Mouse (Mus musculus) thymus, adult 2 months (tissue): ENCODE results near the gene Crtam. TPM values are rescaled to one million over a fixed set of nuclear protein-coding genes. Genes with fewer than 3 reads are reported as not detected.

ENCODE experiments used
- DNase-seq: peaks from one replicate; pipeline ENCODE4 v3.0.0; 2021
- H3K27ac ChIP-seq: fragments of 200-500 bp; 2 replicates; pipeline ENCODE4 v1.5.1; 2012; ENCODE audit warnings: low read length, control low read depth; ENCODE audit not compliant: control insufficient read depth, insufficient read depth
- H3K27me3 ChIP-seq: fragments of 200-500 bp; 2 replicates; pipeline ENCODE4 v1.6.1; 2012; ENCODE audit warnings: mild to moderate bottlenecking, low read length, moderate library complexity, mixed read lengths; ENCODE audit not compliant: control insufficient read depth, insufficient read depth
- H3K36me3 ChIP-seq: fragments of 200-500 bp; 2 replicates; pipeline ENCODE4 v1.6.1; 2012; ENCODE audit warnings: mild to moderate bottlenecking, low read length, moderate library complexity; ENCODE audit not compliant: control insufficient read depth, insufficient read depth
- H3K4me1 ChIP-seq: fragments of 200-500 bp; replicated peaks from 2 replicates; pipeline ENCODE4 v1.6.1; 2012; ENCODE audit warnings: low read length; ENCODE audit not compliant: control insufficient read depth, insufficient read depth
- H3K4me3 ChIP-seq: fragments of 200-500 bp; 2 replicates; pipeline ENCODE4 v1.5.1; 2012; ENCODE audit warnings: mild to moderate bottlenecking, low read length, control low read depth, moderate library complexity; ENCODE audit not compliant: control insufficient read depth, insufficient read depth
- CTCF ChIP-seq: fragments of 200-500 bp; IDR thresholded peaks from 2 replicates; pipeline ENCODE4 v1.5.1; 2012; ENCODE audit warnings: mild to moderate bottlenecking, control low read depth, low read length, moderate library complexity, borderline replicate concordance; ENCODE audit not compliant: control insufficient read depth, poor library complexity, insufficient read depth; ENCODE audit errors: extremely low read depth
- POLR2A ChIP-seq: fragments of 200-500 bp; IDR thresholded peaks from 2 replicates; pipeline ENCODE4 v1.6.1; 2012; ENCODE audit warnings: mild to moderate bottlenecking, low read length, control low read depth, moderate library complexity; ENCODE audit not compliant: control insufficient read depth, poor library complexity, insufficient read depth; ENCODE audit errors: extremely low read depth
- WGBS: fragments of 180-500 bp; shearing (Covaris S2); methylation state at CpG from one replicate; pipeline ENCODE4 v1.1.7; 2018; 5-methylcytosine and 5-hydroxymethylcytosine counted together
- polyA plus RNA-seq: library from polyadenylated mRNA; depleted of rRNA; stranded (reverse); fragments of >200 nt; gene quantifications from 2 replicates; pipeline ENCODE4 v1.2.3, GENCODE M21; 2012

The Crtam gene
- polyA plus RNA-seq, 1 experiment, result 0.47 TPM

DNA sequence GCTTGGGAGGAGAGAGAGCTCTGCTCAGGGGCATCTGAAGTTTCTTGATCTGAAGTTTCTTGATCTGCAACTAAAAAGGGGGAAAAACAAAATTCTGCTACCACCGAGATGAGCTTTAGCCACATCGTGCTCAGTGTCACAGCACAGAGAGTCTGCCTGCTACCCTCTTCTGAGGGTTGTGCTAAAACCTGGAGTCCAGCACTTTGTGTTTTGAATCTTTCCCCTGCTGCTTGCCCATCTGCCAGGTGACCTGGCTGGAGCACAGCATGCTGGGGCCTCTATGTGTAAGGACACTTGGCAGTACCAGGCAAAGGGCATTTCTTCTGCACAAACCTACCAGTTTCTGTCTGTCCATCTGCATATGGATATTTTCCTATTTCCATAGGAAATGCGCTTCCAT lies 20.1 kb downstream of the Crtam start:
- Histone ChIP-seq H3K4me3 (no peak overlapping the region), H3K27ac (no peak overlapping the region), H3K27me3 (no peaks in the 10 kb centered on the region), H3K4me1 (no peaks in the 10 kb centered on the region), H3K36me3 (no peaks in the 10 kb centered on the region)
- no peak for DNase-seq
- 82% methylated on average over 3 of the region's 3 CpGs for WGBS
- TF ChIP-seq CTCF (no peak), POLR2A (no peak)

DNA sequence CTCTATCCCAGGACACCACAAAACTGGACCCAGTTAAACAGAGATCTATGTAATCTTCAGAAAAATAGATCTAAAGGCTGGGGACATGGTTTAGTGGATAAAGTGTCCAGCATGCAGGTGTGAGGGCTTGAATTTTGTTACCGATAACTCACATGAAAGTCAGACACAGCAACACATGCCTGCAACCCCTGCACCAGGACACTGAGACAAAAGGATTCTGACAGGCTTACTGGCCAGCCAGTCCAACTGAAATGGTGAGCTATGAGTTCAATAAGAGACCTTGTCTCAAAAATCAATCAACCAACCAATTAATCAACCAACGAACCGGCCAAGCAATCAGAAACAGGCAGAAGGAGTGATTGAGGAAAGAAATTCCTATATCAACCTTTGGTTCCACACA lies 20.7 kb downstream of the Crtam start:
- H3K27ac ChIP-seq, result no peak overlapping the region
- no peaks in the 10 kb centered on the region for H3K4me1 ChIP-seq
- 98% methylated on average over 3 of the region's 3 CpGs for WGBS
- H3K27me3 ChIP-seq, result no peaks in the 10 kb centered on the region
- H3K4me3 ChIP-seq, result no peak overlapping the region
- DNase-seq, result no peak
- TF ChIP-seq CTCF, result no peak
- TF ChIP-seq POLR2A, result no peak
- H3K36me3 ChIP-seq, result no peaks in the 10 kb centered on the region

DNA sequence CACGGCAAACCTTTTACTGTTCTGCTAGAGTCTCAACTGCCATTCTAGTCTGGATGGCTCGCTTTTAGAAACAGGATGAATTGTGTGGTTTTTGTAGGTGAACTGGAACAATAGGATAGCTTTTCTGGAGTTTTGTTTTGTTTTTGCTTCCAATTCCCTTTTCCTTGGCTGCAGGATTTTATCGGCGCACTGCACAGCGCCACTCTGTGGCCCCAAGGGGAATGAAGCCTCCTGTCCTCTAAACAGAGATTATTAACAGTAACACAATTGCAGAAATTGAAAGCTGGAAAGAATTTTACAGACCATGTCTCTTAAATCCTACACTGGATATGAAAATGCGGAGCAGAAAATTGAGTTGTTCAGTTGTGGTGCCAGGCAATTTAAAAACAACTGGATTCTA lies 21.9 kb downstream of the Crtam start:
- WGBS, result 47% methylated on average over 6 of the region's 6 CpGs
- no peak for TF ChIP-seq POLR2A
- no peak for TF ChIP-seq CTCF
- Histone ChIP-seq H3K36me3 (no peaks in the 10 kb centered on the region), H3K27me3 (no peaks in the 10 kb centered on the region), H3K4me3 (no peak overlapping the region), H3K4me1 (no peaks in the 10 kb centered on the region), H3K27ac (no peak overlapping the region)
- no peak for DNase-seq

DNA sequence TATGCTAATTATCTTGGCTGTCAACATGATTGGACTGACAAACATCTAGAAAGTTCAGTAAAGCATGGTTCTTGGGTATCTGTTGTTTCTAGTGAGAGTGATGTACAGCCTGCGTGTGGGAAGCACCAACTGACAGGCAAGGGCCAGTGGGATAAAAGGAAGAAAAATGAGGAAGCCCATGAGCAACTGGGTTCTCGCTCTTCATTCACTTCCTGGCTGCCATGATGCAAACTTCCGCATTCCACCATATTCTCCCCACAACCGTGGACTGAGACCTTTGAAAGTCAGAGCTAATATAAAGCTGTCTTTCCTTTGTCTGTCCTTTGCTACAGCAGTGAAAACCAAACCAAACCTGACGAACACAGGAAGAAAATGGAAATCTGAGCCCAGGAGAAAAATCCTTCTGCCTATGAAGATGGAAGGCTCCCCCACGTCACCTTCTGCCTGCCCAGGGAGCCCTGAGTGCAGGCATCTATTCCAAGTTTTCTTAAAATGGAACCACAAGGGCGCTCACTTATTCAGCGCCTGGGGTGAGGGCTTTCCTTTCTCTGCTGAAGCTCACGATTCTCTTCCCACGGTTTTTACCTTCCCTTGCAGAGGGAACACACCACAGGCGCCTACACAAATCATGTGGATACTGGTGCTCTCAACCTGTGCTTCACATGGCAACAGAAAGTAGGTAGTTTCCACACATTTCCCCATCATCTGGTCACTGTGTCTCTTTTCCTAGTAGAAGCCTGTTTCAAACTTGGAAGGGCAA lies 30.2 kb downstream of the Crtam start:
- TF ChIP-seq CTCF (no peak), POLR2A (no peak)
- WGBS, result 84% methylated on average over 11 of the region's 11 CpGs

DNA sequence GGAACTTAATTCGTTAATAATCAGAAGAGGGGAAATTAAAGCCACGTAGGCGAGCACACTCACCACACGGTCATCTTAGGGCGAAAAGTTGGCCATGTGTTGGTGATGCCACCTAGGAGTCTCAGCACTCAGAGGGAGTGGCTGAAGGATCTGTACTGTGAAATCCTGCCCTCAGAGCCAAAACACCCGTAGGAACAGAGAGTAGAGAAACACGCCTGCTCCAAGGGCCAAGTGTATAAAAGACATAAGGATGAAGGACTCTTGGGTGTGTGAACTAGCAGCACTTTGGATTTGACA lies 40.1 kb downstream of the Crtam start:
- Histone ChIP-seq H3K4me3 (no peak overlapping the region), H3K27ac (no peak overlapping the region), H3K4me1 (no peaks in the 10 kb centered on the region), H3K36me3 (no peaks in the 10 kb centered on the region), H3K27me3 (peaks cover 13% of the 10 kb centered on the region)
- WGBS, result 45% methylated on average over 7 of the region's 7 CpGs
- DNase-seq, result no peak
- TF ChIP-seq CTCF (no peak), POLR2A (no peak)

More for the DNA sequence above, 30.2 kb downstream of the Crtam start:
- no peak for DNase-seq
- H3K4me3 ChIP-seq, result no peak overlapping the region
- no peaks in the 10 kb centered on the region for H3K4me1 ChIP-seq
- H3K36me3 ChIP-seq, result no peaks in the 10 kb centered on the region
- no peaks in the 10 kb centered on the region for H3K27me3 ChIP-seq
- no peak overlapping the region for H3K27ac ChIP-seq

DNA sequence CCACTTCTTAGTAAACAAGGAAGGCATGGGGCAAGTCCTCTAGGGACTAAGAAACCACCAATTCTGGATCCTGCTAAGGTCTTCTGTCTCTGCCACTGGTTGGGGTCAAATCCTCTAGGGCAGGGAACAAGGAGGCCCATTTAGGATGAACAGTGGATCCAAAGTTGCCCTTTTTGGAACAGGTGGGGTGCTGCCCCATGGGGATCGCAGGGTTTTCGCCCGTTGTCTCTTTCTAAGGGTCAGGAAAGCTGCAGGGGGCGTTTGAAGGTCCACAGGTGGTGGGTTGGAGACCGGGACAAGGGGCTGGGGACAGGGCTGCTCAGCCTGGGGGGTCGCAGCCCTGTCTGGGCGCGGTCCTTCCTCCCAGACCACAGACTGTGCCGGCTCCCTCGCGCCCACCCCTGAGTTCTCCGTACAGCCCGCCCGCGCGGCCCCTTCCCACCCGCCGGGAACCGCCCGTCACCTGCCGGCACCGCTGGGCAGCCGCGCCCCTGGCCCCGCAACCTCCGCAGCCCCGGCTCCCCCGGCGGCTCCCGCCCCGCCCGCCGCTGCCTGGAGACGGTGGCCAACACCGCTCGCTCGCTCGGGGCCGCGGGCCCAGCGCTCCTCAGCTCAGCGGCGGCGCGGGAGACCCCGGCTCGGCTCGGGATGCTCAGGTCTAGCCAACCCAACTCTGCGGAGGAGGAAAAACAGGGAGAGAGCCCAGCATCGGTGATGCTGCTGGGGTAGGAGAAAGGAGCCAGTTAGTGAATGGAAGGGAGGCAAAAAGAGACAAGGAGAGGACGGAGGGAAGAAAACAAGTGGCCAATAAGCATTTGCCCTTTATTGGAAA lies 40.6 kb downstream of the Crtam start, which contains the start of gene Jhy:
Gene Jhy (minus strand): TSS at position 533 of the 832 bp plus-strand sequence.
- WGBS, result 7% methylated on average over 51 of the region's 51 CpGs
- DNase-seq, result no peak
- H3K4me3 ChIP-seq, result no peak within 1 kb of the TSS
- H3K4me1 ChIP-seq, result no peaks in the 10 kb centered on the region
- H3K36me3 ChIP-seq, result no peaks in the 10 kb centered on the region
- TF ChIP-seq CTCF (no peak), POLR2A (no peak)
- H3K27ac ChIP-seq, result no peak within 1 kb of the TSS
- peaks cover 13% of the 10 kb centered on the region for H3K27me3 ChIP-seq
